Mouse (Mus musculus): ENCODE data around the gene Gpr150. TPM values are rescaled to one million over a fixed set of nuclear protein-coding genes. Genes with fewer than 3 reads are reported as not detected.
A peak's percentile ranks its signal among the peaks of the same experiment; 100 is the strongest.

The Gpr150 gene
- polyA plus RNA-seq (2012; rRNA removed) (0.04 and 0.05 TPM in 2 replicates), polyA plus RNA-seq (2014; fragmentation: Nextera tagmentation; extraction: Ambion mirVana) (0.08 TPM in 1 of 2 replicates, not detected in the other)

- peaks cover 46% of the 10 kb centered on the region for H3K27me3 ChIP-seq (ENCODE audit: control insufficient read depth, insufficient read depth, low read length)
- no peak for TF ChIP-seq POLR2A (IDR thresholded peaks at IDR 0.05; ENCODE audit: borderline replicate concordance, extremely low read depth, insufficient read depth, insufficient read length)
- ATAC-seq (ENCODE audit: low FRiP score, low read depth): no peak
- peaks cover 7% of the 10 kb centered on the region; the same call in 1 of the 2 replicates for H3K4me1 ChIP-seq (ENCODE audit: control insufficient read depth, insufficient read depth, low read length)
- H3K4me3 ChIP-seq (replicated peaks; ENCODE audit: low read length): peak within 1 kb of the TSS; percentile 47
- H3K27ac ChIP-seq (replicated peaks; ENCODE audit: low read depth, low read length): no peak within 1 kb of the TSS
- H3K9me3 ChIP-seq (ENCODE audit: control insufficient read depth, low read length): no peaks in the 10 kb centered on the region
- H3K9ac ChIP-seq (ENCODE audit: low read depth, low read length, severe bottlenecking): peak within 1 kb of the TSS; percentile 46
- H3K4me2 ChIP-seq (replicated peaks; ENCODE audit: low read depth, low read length, severe bottlenecking): peak within 1 kb of the TSS; percentile 97
- WGBS: 7% methylated on average over 10 of the region's 10 CpGs
- peak; percentile 2 for DNase-seq (ENCODE audit: low spot score)
- no peaks in the 10 kb centered on the region for H3K36me3 ChIP-seq (ENCODE audit: control insufficient read depth, insufficient read depth, low read length)
Measured at GRCm38 (mm10) chr13:76056896-76057266, at the start of gene Gpr150. Gpr150 (minus strand) TSS chr13:76056996.

DNA sequence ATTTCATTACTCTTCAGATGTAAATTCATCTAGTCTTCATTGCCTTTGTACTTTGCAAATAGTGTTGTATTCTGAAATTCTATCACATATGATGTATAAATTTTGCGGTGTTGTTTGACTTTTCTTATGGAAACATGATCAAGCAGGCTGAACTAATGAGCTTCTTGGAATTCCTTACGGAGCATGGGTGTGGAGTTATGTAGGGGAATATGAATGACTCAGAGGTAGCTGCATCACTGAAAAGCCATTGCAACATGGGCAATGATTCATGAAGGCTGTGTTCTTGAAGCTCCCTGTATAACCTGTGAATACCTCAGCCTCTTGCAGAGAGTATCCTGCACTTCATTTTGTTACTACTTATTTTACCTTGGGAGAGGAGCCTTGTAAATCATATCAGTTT, 45.2 kb upstream of the Gpr150 start:
- Histone ChIP-seq H3K27me3 (ENCODE audit: control insufficient read depth, insufficient read depth, low read length) (no peaks in the 10 kb centered on the region), H3K9me3 (ENCODE audit: control insufficient read depth, low read length) (no peaks in the 10 kb centered on the region), H3K9ac (ENCODE audit: low read depth, low read length, severe bottlenecking) (no peak overlapping the region), H3K27ac (replicated peaks; ENCODE audit: low read depth, low read length) (no peak overlapping the region), H3K4me1 (ENCODE audit: control insufficient read depth, insufficient read depth, low read length) (peaks cover 3% of the 10 kb centered on the region), H3K36me3 (ENCODE audit: control insufficient read depth, insufficient read depth, low read length) (peaks cover 22% of the 10 kb centered on the region), H3K4me3 (replicated peaks; ENCODE audit: low read length) (no peak overlapping the region), H3K4me2 (replicated peaks; ENCODE audit: low read depth, low read length, severe bottlenecking) (no peak overlapping the region)
- DNase-seq (ENCODE audit: low spot score) (no peak), ATAC-seq (ENCODE audit: low FRiP score, low read depth) (no peak)
- TF ChIP-seq POLR2A (IDR thresholded peaks at IDR 0.05; ENCODE audit: borderline replicate concordance, extremely low read depth, insufficient read depth, insufficient read length): no peak
- WGBS: 87% methylated on average over 2 of the region's 2 CpGs

DNA sequence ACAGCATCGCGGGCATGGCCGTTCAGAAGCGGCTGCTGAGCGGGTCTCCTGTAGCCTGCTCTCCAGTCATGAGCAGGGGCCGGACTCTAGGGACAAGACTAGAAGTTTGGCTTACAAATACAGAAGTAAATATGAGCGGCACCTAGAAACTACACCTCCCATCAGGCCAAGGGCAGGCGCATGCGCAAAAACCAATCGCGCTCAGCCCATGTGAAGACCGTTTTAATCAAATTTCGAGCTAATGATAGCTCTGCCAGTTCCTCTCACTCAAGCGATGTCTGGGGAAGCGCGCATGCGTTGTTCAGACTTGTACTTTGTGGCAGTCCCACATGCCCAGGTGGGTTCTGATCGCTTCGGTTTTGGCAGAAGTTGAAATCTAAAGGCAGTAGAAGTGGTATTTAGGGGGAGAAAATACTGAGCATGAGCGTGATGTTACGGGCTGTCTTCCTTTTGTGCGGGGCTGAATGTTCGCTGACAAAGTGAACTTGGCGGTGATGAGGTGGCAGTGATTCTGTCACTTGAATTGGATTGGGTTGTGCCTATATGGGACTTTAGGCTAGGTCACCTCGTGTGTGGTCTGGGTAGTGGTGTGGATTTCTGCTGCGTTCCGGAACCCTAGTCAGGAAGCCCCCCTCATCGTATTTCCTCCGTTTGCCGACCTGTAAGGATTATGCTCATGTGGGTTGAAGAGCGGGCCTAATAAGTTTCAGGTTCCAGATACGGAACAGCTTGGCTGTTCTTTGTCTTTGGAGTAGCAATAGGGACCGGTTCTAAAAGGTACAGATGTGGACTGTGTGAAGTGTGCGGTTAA, 41.9 kb upstream of the Gpr150 start, which contains the start of the genes Arsk and Ttc37:
Arsk (minus strand) TSS at position 168 of the 811 bp plus-strand sequence.
Ttc37 (plus strand) TSS at position 242 of the 811 bp plus-strand sequence.
- Histone ChIP-seq H3K27me3 (ENCODE audit: control insufficient read depth, insufficient read depth, low read length) (no peaks in the 10 kb centered on the region), H3K4me2 (replicated peaks; ENCODE audit: low read depth, low read length, severe bottlenecking) (peak within 1 kb of the TSS; percentile 58), H3K36me3 (ENCODE audit: control insufficient read depth, insufficient read depth, low read length) (peaks cover 8% of the 10 kb centered on the region), H3K27ac (replicated peaks; ENCODE audit: low read depth, low read length) (peak within 1 kb of the TSS; percentile 82), H3K9me3 (ENCODE audit: control insufficient read depth, low read length) (no peaks in the 10 kb centered on the region), H3K4me1 (ENCODE audit: control insufficient read depth, insufficient read depth, low read length) (peaks cover 3% of the 10 kb centered on the region), H3K4me3 (replicated peaks; ENCODE audit: low read length) (peak within 1 kb of the TSS; percentile 73), H3K9ac (ENCODE audit: low read depth, low read length, severe bottlenecking) (peak within 1 kb of the TSS; percentile 82)
- no peak for TF ChIP-seq POLR2A (IDR thresholded peaks at IDR 0.05; ENCODE audit: borderline replicate concordance, extremely low read depth, insufficient read depth, insufficient read length)
- ATAC-seq (ENCODE audit: low FRiP score, low read depth) (peak; percentile 95), DNase-seq (ENCODE audit: low spot score) (peak; percentile 98)
- WGBS: under 1% methylated on average over 34 of the region's 34 CpGs

GRCm38 (mm10) chr13:76098116-76098492, 41.3 kb upstream of the Gpr150 start:
- Histone ChIP-seq H3K27me3 (ENCODE audit: control insufficient read depth, insufficient read depth, low read length) (no peaks in the 10 kb centered on the region), H3K27ac (replicated peaks; ENCODE audit: low read depth, low read length) (peak overlapping the region; percentile 78), H3K4me3 (replicated peaks; ENCODE audit: low read length) (peak overlapping the region; percentile 73), H3K9ac (ENCODE audit: low read depth, low read length, severe bottlenecking) (peak overlapping the region; percentile 65), H3K9me3 (ENCODE audit: control insufficient read depth, low read length) (no peaks in the 10 kb centered on the region), H3K4me2 (replicated peaks; ENCODE audit: low read depth, low read length, severe bottlenecking) (peak overlapping the region; percentile 58), H3K4me1 (ENCODE audit: control insufficient read depth, insufficient read depth, low read length) (peaks cover 3% of the 10 kb centered on the region), H3K36me3 (ENCODE audit: control insufficient read depth, insufficient read depth, low read length) (peaks cover 5% of the 10 kb centered on the region; the same call in 1 of the 2 replicates)
- 3% methylated on average over 16 of the region's 16 CpGs for WGBS
- DNase-seq (ENCODE audit: low spot score) (peak; percentile 50), ATAC-seq (ENCODE audit: low FRiP score, low read depth) (peak; percentile 79)
- TF ChIP-seq POLR2A (IDR thresholded peaks at IDR 0.05; ENCODE audit: borderline replicate concordance, extremely low read depth, insufficient read depth, insufficient read length): no peak

DNA sequence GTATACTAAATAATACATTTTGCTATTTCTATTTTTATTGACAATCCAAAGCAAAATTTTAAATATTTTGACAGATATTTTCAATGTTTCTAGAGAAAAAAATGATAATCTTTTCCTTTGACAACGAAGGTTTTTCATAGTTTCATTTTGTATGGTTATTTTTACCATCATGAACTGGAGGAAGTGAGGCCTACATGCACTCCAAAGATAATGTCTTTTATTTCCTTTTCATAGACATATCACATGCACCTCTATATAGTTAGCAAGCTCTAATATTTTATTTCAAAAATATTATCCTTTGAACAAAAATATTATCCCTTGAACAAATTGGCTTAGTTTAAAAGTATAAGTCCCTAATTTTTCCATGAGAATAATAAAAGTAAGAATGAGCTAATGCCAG, 17.5 kb upstream of the Gpr150 start:
- no peak for DNase-seq (ENCODE audit: low spot score)
- WGBS: 85% methylated on average over 1 of the region's 1 CpGs
- Histone ChIP-seq H3K9me3 (ENCODE audit: control insufficient read depth, low read length) (no peaks in the 10 kb centered on the region), H3K27ac (replicated peaks; ENCODE audit: low read depth, low read length) (no peak overlapping the region), H3K9ac (ENCODE audit: low read depth, low read length, severe bottlenecking) (no peak overlapping the region), H3K4me3 (replicated peaks; ENCODE audit: low read length) (no peak overlapping the region), H3K4me2 (replicated peaks; ENCODE audit: low read depth, low read length, severe bottlenecking) (no peak overlapping the region), H3K27me3 (ENCODE audit: control insufficient read depth, insufficient read depth, low read length) (no peaks in the 10 kb centered on the region), H3K4me1 (ENCODE audit: control insufficient read depth, insufficient read depth, low read length) (no peaks in the 10 kb centered on the region), H3K36me3 (ENCODE audit: control insufficient read depth, insufficient read depth, low read length) (no peaks in the 10 kb centered on the region)
- TF ChIP-seq POLR2A (IDR thresholded peaks at IDR 0.05; ENCODE audit: borderline replicate concordance, extremely low read depth, insufficient read depth, insufficient read length): no peak
- no peak for ATAC-seq (ENCODE audit: low FRiP score, low read depth)
